Mouse (Mus musculus): ENCODE results near the gene En1. TPM values are rescaled to one million over a fixed set of nuclear protein-coding genes. Genes with fewer than 3 reads are reported as not detected.

En1 gene
- polyA plus RNA-seq, 1 experiment, result not detected

DNA sequence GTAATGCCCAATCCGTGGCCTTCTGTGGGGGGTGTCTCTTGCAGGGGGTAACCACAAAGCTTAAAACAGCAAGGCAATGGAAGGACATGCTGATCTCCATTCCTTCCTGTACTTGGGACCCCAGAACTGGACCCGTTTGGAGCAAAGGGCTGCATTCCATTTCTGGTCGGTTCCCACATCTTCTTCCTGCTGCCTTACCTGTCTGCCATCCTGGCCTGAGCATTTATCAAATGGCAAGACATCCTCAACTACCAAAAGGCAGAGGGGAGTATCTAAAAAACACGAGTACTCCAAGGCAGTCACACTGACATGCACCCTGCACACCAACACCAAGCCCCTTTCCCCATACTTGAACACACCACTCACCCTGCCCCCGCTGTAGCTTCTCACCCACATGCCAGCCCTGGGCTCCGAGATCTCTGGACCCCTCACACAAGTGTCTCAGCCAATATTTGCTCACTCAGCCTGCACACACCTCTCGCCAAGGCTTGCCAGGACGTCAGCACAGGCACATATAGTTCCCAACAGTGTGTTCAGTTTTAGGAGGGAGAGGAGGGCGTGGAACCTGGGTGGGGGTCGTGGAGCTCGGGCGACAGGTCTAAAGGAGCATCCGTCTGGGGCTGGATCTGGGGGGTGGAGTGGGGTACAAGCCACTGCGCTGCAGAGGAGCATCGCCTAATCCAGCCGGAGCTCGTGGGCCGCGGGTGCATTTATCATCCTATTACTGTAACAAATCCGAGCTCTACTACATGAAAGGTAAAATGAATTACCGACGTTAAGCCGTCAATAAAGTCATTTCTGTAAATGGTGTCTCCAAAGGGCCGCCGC, 2.7 kb upstream of the En1 start:
- Histone ChIP-seq H3K4me3 (replicated peaks) (no peak overlapping the region), H3K4me1 (peaks cover 29% of the 10 kb centered on the region), H3K27me3 (replicated peaks) (peaks cover 98% of the 10 kb centered on the region), H3K9me3 (peaks cover 4% of the 10 kb centered on the region; the same call in 1 of the 2 replicates), H3K36me3 (replicated peaks; ENCODE audit: low read length) (no peaks in the 10 kb centered on the region)
- no peak for TF ChIP-seq GATA1 (IDR thresholded peaks at IDR 0.05; ENCODE audit: borderline replicate concordance, low read length)
- no peak for TF ChIP-seq FLI1 (IDR thresholded peaks at IDR 0.05; ENCODE audit: low read length)

- Histone ChIP-seq H3K4me3 (replicated peaks) (no peak overlapping the region), H3K27me3 (replicated peaks) (peaks cover 98% of the 10 kb centered on the region)
- TF ChIP-seq GATA1 (IDR thresholded peaks at IDR 0.05; ENCODE audit: borderline replicate concordance, low read length) (no peak), FLI1 (IDR thresholded peaks at IDR 0.05; ENCODE audit: low read length) (no peak)
These were observed 2.1 kb upstream of the En1 start for GRCm38 (mm10) chr1:120600149-120600445.

GRCm38 (mm10) chr1:120600516-120601252, 1.5 kb upstream of the En1 start:
- Histone ChIP-seq H3K9me3 (peaks cover 8% of the 10 kb centered on the region; the same call in 1 of the 2 replicates), H3K4me1 (peaks cover 29% of the 10 kb centered on the region), H3K4me3 (replicated peaks) (no peak overlapping the region), H3K36me3 (replicated peaks; ENCODE audit: low read length) (no peaks in the 10 kb centered on the region), H3K27me3 (replicated peaks) (peaks cover 98% of the 10 kb centered on the region)
- no peak for TF ChIP-seq FLI1 (IDR thresholded peaks at IDR 0.05; ENCODE audit: low read length)

More at GRCm38 (mm10) chr1:120600149-120600445, 2.1 kb upstream of the En1 start:
- Histone ChIP-seq H3K4me1 (peaks cover 29% of the 10 kb centered on the region), H3K9me3 (peaks cover 6% of the 10 kb centered on the region; the same call in 1 of the 2 replicates), H3K36me3 (replicated peaks; ENCODE audit: low read length) (no peaks in the 10 kb centered on the region)

GRCm38 (mm10) chr1:120601253-120601836, 873 bp upstream of the En1 start:
- peaks cover 97% of the 10 kb centered on the region for H3K27me3 ChIP-seq (replicated peaks)
- no peak overlapping the region for H3K4me3 ChIP-seq (replicated peaks)
- peaks cover 8% of the 10 kb centered on the region; the same call in 1 of the 2 replicates for H3K9me3 ChIP-seq
- H3K36me3 ChIP-seq (replicated peaks; ENCODE audit: low read length), result no peaks in the 10 kb centered on the region
- H3K4me1 ChIP-seq, result peaks cover 27% of the 10 kb centered on the region
- no peak for TF ChIP-seq FLI1 (IDR thresholded peaks at IDR 0.05; ENCODE audit: low read length)
- no peak for TF ChIP-seq GATA1 (IDR thresholded peaks at IDR 0.05; ENCODE audit: borderline replicate concordance, low read length)

- Histone ChIP-seq H3K4me3 (replicated peaks) (peak overlapping the region; percentile 86), H3K27me3 (replicated peaks) (peaks cover 96% of the 10 kb centered on the region), H3K9me3 (peaks cover 8% of the 10 kb centered on the region; the same call in 1 of the 2 replicates), H3K4me1 (peaks cover 30% of the 10 kb centered on the region), H3K36me3 (replicated peaks; ENCODE audit: low read length) (no peaks in the 10 kb centered on the region)
- TF ChIP-seq FLI1 (IDR thresholded peaks at IDR 0.05; ENCODE audit: low read length) (no peak), GATA1 (IDR thresholded peaks at IDR 0.05; ENCODE audit: borderline replicate concordance, low read length) (no peak)
These were observed 848 bp downstream of the En1 start for GRCm38 (mm10) chr1:120602876-120603655.

- Histone ChIP-seq H3K36me3 (replicated peaks; ENCODE audit: low read length) (no peaks in the 10 kb centered on the region), H3K4me1 (peaks cover 30% of the 10 kb centered on the region), H3K4me3 (replicated peaks) (peak overlapping the region; percentile 46), H3K9me3 (peaks cover 8% of the 10 kb centered on the region; the same call in 1 of the 2 replicates), H3K27me3 (replicated peaks) (peaks cover 96% of the 10 kb centered on the region)
- TF ChIP-seq FLI1 (IDR thresholded peaks at IDR 0.05; ENCODE audit: low read length) (no peak), GATA1 (IDR thresholded peaks at IDR 0.05; ENCODE audit: borderline replicate concordance, low read length) (no peak)
These were observed 1.4 kb downstream of the En1 start for GRCm38 (mm10) chr1:120603656-120604051.

DNA sequence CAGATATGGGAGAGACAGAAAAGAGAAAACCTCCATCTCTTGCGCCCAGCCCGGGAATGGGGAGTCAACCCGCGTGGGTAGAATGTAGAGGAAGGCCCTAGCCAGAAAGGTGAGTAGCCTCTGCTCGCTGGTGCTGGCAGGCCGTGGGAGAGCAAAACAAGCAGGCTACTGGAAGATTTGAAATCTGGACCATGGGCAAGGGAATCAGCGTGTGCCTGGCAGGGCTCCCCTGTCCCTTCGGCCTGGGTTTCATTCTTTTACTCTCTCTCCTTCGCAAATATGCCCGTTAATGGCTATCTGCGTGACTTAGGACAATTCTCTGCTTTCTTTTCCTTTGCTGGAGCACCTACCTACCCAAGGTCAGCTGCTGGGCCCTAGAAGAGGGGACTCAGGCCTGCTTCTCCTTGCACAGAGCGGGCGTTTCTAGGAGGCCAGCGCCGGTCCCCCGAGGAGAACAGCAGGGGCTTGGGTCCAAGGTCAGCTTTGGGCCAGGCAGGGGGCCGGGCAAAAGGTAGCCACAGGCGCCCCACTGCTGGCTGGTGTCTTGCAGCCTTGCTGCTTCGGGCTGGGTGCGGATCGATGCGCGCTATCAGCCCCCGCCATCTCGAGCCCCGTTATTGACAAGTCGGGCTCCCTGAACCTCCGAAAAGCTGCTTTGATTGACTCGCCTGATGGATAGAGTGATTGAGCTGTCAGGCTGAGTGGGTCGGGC, 2.4 kb downstream of the En1 start:
- no peaks in the 10 kb centered on the region for H3K36me3 ChIP-seq (replicated peaks; ENCODE audit: low read length)
- peaks cover 96% of the 10 kb centered on the region for H3K27me3 ChIP-seq (replicated peaks)
- TF ChIP-seq FLI1 (IDR thresholded peaks at IDR 0.05; ENCODE audit: low read length) (no peak), GATA1 (IDR thresholded peaks at IDR 0.05; ENCODE audit: borderline replicate concordance, low read length) (no peak)
- H3K4me3 ChIP-seq (replicated peaks), result no peak overlapping the region
- peaks cover 30% of the 10 kb centered on the region for H3K4me1 ChIP-seq
- H3K9me3 ChIP-seq, result peaks cover 6% of the 10 kb centered on the region; the same call in 1 of the 2 replicates

GRCm38 (mm10) chr1:120605143-120605435, 2.9 kb downstream of the En1 start:
- TF ChIP-seq FLI1 (IDR thresholded peaks at IDR 0.05; ENCODE audit: low read length), result no peak
- TF ChIP-seq GATA1 (IDR thresholded peaks at IDR 0.05; ENCODE audit: borderline replicate concordance, low read length), result no peak

More at GRCm38 (mm10) chr1:120605143-120605435, 2.9 kb downstream of the En1 start:
- no peak overlapping the region for H3K4me3 ChIP-seq (replicated peaks)
- H3K4me1 ChIP-seq, result peaks cover 30% of the 10 kb centered on the region
- peaks cover 96% of the 10 kb centered on the region for H3K27me3 ChIP-seq (replicated peaks)
- no peaks in the 10 kb centered on the region for H3K36me3 ChIP-seq (replicated peaks; ENCODE audit: low read length)
- H3K9me3 ChIP-seq, result 0 out of 2 replicates have a peak, but pooled peaks cover 4% of the 10 kb centered on the region

Data from megakaryocyte, embryonic 14.5 days (primary cell).